Mouse (Mus musculus) embryonic fibroblast, embryonic 13.5 days (primary cell): ENCODE measurements around the gene 4921507P07Rik.

ENCODE experiments used
- CTCF ChIP-seq: IDR thresholded peaks from 2 replicates; pipeline ENCODE4 v1.5.1; 2011; ENCODE audit warnings: mild to moderate bottlenecking, control low read depth, low read length, moderate library complexity, borderline replicate concordance; ENCODE audit not compliant: insufficient read depth
- POLR2A ChIP-seq: IDR thresholded peaks from 2 replicates; pipeline ENCODE4 v1.6.1; 2011; ENCODE audit warnings: low read depth, mild to moderate bottlenecking, control low read depth, low read length, moderate library complexity

- TF ChIP-seq CTCF (no peak), POLR2A (no peak)
These were observed 64.5 kb downstream of the 4921507P07Rik start for GRCm38 (mm10) chr6:50531920-50532319.
